Mouse (Mus musculus): ENCODE measurements around the gene Ftsj3. TPM values are rescaled to one million over a fixed set of nuclear protein-coding genes. Genes with fewer than 3 reads are reported as not detected.
"Not testable (repeated sequence)": the region's sequence is repeated elsewhere in the genome, so short reads cannot be mapped to it uniquely, and the experiment has no call there.

The Ftsj3 gene
- polyA plus RNA-seq, 1 experiment, result 48.7 TPM

GRCm38 (mm10) chr11:106212771-106213170 lies 43.1 kb downstream of the Ftsj3 start:
- no peak overlapping the region for H3K4me3 ChIP-seq (ENCODE audit: insufficient read depth, poor library complexity, severe bottlenecking)
- no peak overlapping the region for H3ac ChIP-seq (ENCODE audit: control insufficient read depth, insufficient read length, low read depth)
- peaks cover 64% of the 10 kb centered on the region for H3K79me2 ChIP-seq (ENCODE audit: control insufficient read depth, insufficient read depth)
- no peak for TF ChIP-seq CEBPB (IDR thresholded peaks at IDR 0.05; ENCODE audit: low read depth)
- no peak for TF ChIP-seq USF1 (IDR thresholded peaks at IDR 0.05; ENCODE audit: low read depth)
- peaks cover 61% of the 10 kb centered on the region for H3K36me3 ChIP-seq (ENCODE audit: control insufficient read depth, insufficient read depth)
- peaks cover 48% of the 10 kb centered on the region for H3K79me3 ChIP-seq (ENCODE audit: low read depth)
- H3K27me3 ChIP-seq (ENCODE audit: control insufficient read depth, insufficient read depth, insufficient read length), result no peaks in the 10 kb centered on the region

GRCm38 (mm10) chr11:106202123-106202465 lies 53.8 kb downstream of the Ftsj3 start, which contains the start of gene Strada:
Strada (minus strand) TSS chr11:106202168.
- H3K27me3 ChIP-seq (ENCODE audit: control insufficient read depth, insufficient read depth, insufficient read length), result no peaks in the 10 kb centered on the region
- peaks cover 2% of the 10 kb centered on the region for H3K79me3 ChIP-seq (ENCODE audit: low read depth)
- no peak within 1 kb of the TSS for H3ac ChIP-seq (ENCODE audit: control insufficient read depth, insufficient read length, low read depth)
- no peaks in the 10 kb centered on the region for H3K79me2 ChIP-seq (ENCODE audit: control insufficient read depth, insufficient read depth)
- no peak within 1 kb of the TSS for H3K4me3 ChIP-seq (ENCODE audit: insufficient read depth, poor library complexity, severe bottlenecking)
- peaks cover 93% of the 10 kb centered on the region for H3K36me3 ChIP-seq (ENCODE audit: control insufficient read depth, insufficient read depth)
- no peak for TF ChIP-seq MAX (IDR thresholded peaks at IDR 0.05)
- TF ChIP-seq MYOD1 (IDR thresholded peaks at IDR 0.05; ENCODE audit: control insufficient read depth, insufficient read length, low read depth), result no peak
- TF ChIP-seq CEBPB (IDR thresholded peaks at IDR 0.05; ENCODE audit: low read depth), result no peak
- TF ChIP-seq MYOG (IDR thresholded peaks at IDR 0.05; ENCODE audit: control insufficient read depth, extremely low read depth, insufficient read length), result no peak
- no peak for TF ChIP-seq CTCF (IDR thresholded peaks at IDR 0.05; ENCODE audit: control insufficient read depth, insufficient read depth, insufficient read length)
- TF ChIP-seq USF1 (IDR thresholded peaks at IDR 0.05; ENCODE audit: low read depth), result no peak
- no peak for TF ChIP-seq FOSL1 (IDR thresholded peaks at IDR 0.05; ENCODE audit: insufficient read depth, low read length, poor library complexity, severe bottlenecking)

GRCm38 (mm10) chr11:106201337-106202122 lies 54.3 kb downstream of the Ftsj3 start:
- Histone ChIP-seq H3K79me3 (ENCODE audit: low read depth) (peaks cover 2% of the 10 kb centered on the region), H3K27me3 (ENCODE audit: control insufficient read depth, insufficient read depth, insufficient read length) (no peaks in the 10 kb centered on the region), H3K79me2 (ENCODE audit: control insufficient read depth, insufficient read depth) (no peaks in the 10 kb centered on the region), H3ac (ENCODE audit: control insufficient read depth, insufficient read length, low read depth) (no peak overlapping the region), H3K36me3 (ENCODE audit: control insufficient read depth, insufficient read depth) (peaks cover 94% of the 10 kb centered on the region), H3K4me3 (ENCODE audit: insufficient read depth, poor library complexity, severe bottlenecking) (no peak overlapping the region)
- TF ChIP-seq MYOD1 (IDR thresholded peaks at IDR 0.05; ENCODE audit: control insufficient read depth, insufficient read length, low read depth) (no peak), MYOG (IDR thresholded peaks at IDR 0.05; ENCODE audit: control insufficient read depth, extremely low read depth, insufficient read length) (no peak), FOSL1 (IDR thresholded peaks at IDR 0.05; ENCODE audit: insufficient read depth, low read length, poor library complexity, severe bottlenecking) (no peak), CEBPB (IDR thresholded peaks at IDR 0.05; ENCODE audit: low read depth) (no peak), CTCF (IDR thresholded peaks at IDR 0.05; ENCODE audit: control insufficient read depth, insufficient read depth, insufficient read length) (no peak), MAX (IDR thresholded peaks at IDR 0.05) (no peak), USF1 (IDR thresholded peaks at IDR 0.05; ENCODE audit: low read depth) (no peak)

- H3ac ChIP-seq (ENCODE audit: control insufficient read depth, insufficient read length, low read depth), result no peak overlapping the region
- H3K79me2 ChIP-seq (ENCODE audit: control insufficient read depth, insufficient read depth), result no peaks in the 10 kb centered on the region
- peaks cover 2% of the 10 kb centered on the region for H3K79me3 ChIP-seq (ENCODE audit: low read depth)
- no peak for TF ChIP-seq MAX (IDR thresholded peaks at IDR 0.05)
- no peak for TF ChIP-seq CTCF (IDR thresholded peaks at IDR 0.05; ENCODE audit: control insufficient read depth, insufficient read depth, insufficient read length)
- TF ChIP-seq MYOG (IDR thresholded peaks at IDR 0.05; ENCODE audit: control insufficient read depth, extremely low read depth, insufficient read length), result no peak
- TF ChIP-seq MYOD1 (IDR thresholded peaks at IDR 0.05; ENCODE audit: control insufficient read depth, insufficient read length, low read depth), result no peak
- no peak for TF ChIP-seq FOSL1 (IDR thresholded peaks at IDR 0.05; ENCODE audit: insufficient read depth, low read length, poor library complexity, severe bottlenecking)
- TF ChIP-seq USF1 (IDR thresholded peaks at IDR 0.05; ENCODE audit: low read depth), result no peak
- no peak for TF ChIP-seq CEBPB (IDR thresholded peaks at IDR 0.05; ENCODE audit: low read depth)
- no peak overlapping the region for H3K4me3 ChIP-seq (ENCODE audit: insufficient read depth, poor library complexity, severe bottlenecking)
- H3K36me3 ChIP-seq (ENCODE audit: control insufficient read depth, insufficient read depth), result peaks cover 89% of the 10 kb centered on the region
- H3K27me3 ChIP-seq (ENCODE audit: control insufficient read depth, insufficient read depth, insufficient read length), result no peaks in the 10 kb centered on the region
Measured at GRCm38 (mm10) chr11:106200756-106201155, 55.1 kb downstream of the Ftsj3 start.

- H3ac ChIP-seq (ENCODE audit: control insufficient read depth, insufficient read length, low read depth); H3K79me3 ChIP-seq (ENCODE audit: low read depth); H3K79me2 ChIP-seq (ENCODE audit: control insufficient read depth, insufficient read depth); H3K4me3 ChIP-seq (ENCODE audit: insufficient read depth, poor library complexity, severe bottlenecking); H3K27me3 ChIP-seq (ENCODE audit: control insufficient read depth, insufficient read depth, insufficient read length): not testable (repeated sequence)
- peaks cover 82% of the 10 kb centered on the region for H3K36me3 ChIP-seq (ENCODE audit: control insufficient read depth, insufficient read depth)
Measured at GRCm38 (mm10) chr11:106199997-106200396, 55.9 kb downstream of the Ftsj3 start.

Other genes starting within 250 kb of the Ftsj3 start
- gene Kcnh6, start 248.0 kb downstream of the Ftsj3 start, polyA plus RNA-seq (2012; fragmentation: generic; extraction: Trizol), result not detected
- gene Dcaf7, start 219.2 kb downstream of the Ftsj3 start, polyA plus RNA-seq (2012; fragmentation: generic; extraction: Trizol), result 35.2 TPM
- gene Taco1, start 190.0 kb downstream of the Ftsj3 start, polyA plus RNA-seq (2012; fragmentation: generic; extraction: Trizol), result 15.8 TPM
- 23.1 TPM for gene Map3k3, start 171.5 kb downstream of the Ftsj3 start, polyA plus RNA-seq (2012; fragmentation: generic; extraction: Trizol)
- not detected for gene Gm10840, start 95.2 kb downstream of the Ftsj3 start, polyA plus RNA-seq (2012; fragmentation: generic; extraction: Trizol)
- gene Limd2, start 95.2 kb downstream of the Ftsj3 start, polyA plus RNA-seq (2012; fragmentation: generic; extraction: Trizol), result 67.7 TPM
- gene Strada, start 53.9 kb downstream of the Ftsj3 start, polyA plus RNA-seq (2012; fragmentation: generic; extraction: Trizol), result 21.3 TPM
- gene Ccdc47, start 39.7 kb downstream of the Ftsj3 start, polyA plus RNA-seq (2012; fragmentation: generic; extraction: Trizol), result 16.6 TPM
- gene Ddx42, start 39.2 kb downstream of the Ftsj3 start, polyA plus RNA-seq (2012; fragmentation: generic; extraction: Trizol), result 19.5 TPM
- gene Psmc5, start 75 bp upstream of the Ftsj3 start, polyA plus RNA-seq (2012; fragmentation: generic; extraction: Trizol), result 289 TPM
- gene Smarcd2, start 16.9 kb upstream of the Ftsj3 start, polyA plus RNA-seq (2012; fragmentation: generic; extraction: Trizol), result 49.5 TPM
- gene Tcam1, start 20.6 kb upstream of the Ftsj3 start, polyA plus RNA-seq (2012; fragmentation: generic; extraction: Trizol), result 0.15 TPM
- gene Gh, start 45.8 kb upstream of the Ftsj3 start, polyA plus RNA-seq (2012; fragmentation: generic; extraction: Trizol), result not detected
- not detected for gene Cd79b, start 58.7 kb upstream of the Ftsj3 start, polyA plus RNA-seq (2012; fragmentation: generic; extraction: Trizol)
- gene Scn4a, start 97.2 kb upstream of the Ftsj3 start, polyA plus RNA-seq (2012; fragmentation: generic; extraction: Trizol), result 0.02 TPM
- not detected for gene Prr29, start 109.4 kb upstream of the Ftsj3 start, polyA plus RNA-seq (2012; fragmentation: generic; extraction: Trizol)
- not detected for gene Icam2, start 132.0 kb upstream of the Ftsj3 start, polyA plus RNA-seq (2012; fragmentation: generic; extraction: Trizol)
- gene Ern1, start 231.8 kb upstream of the Ftsj3 start, polyA plus RNA-seq (2012; fragmentation: generic; extraction: Trizol), result 6.0 TPM

All from C2C12 (cell line).